Mouse (Mus musculus) testis, postnatal 10 days (tissue): Measurements from ENCODE around the gene Smo.
A peak's percentile ranks its signal among the peaks of the same experiment; 100 is the strongest.

ENCODE experiments used
- DNase-seq: peaks from one replicate; pipeline ENCODE4 v3.0.0; 2021; ENCODE audit warnings: low spot score

Smo gene

GRCm38 (mm10) chr6:29735336-29735688 lies at the start of gene Smo:
Gene Smo, plus strand, starts transcription at chr6:29735503.
- DNase-seq: peak; percentile 90

- DNase-seq: no peak
These were observed 49.4 kb upstream of the Smo start for GRCm38 (mm10) chr6:29685952-29686351.

GRCm38 (mm10) chr6:29689458-29689857 lies 45.8 kb upstream of the Smo start:
- DNase-seq: no peak

- peak; percentile 93 for DNase-seq
These were observed 41.4 kb upstream of the Smo start, which contains the start of gene Tspan33 for GRCm38 (mm10) chr6:29693953-29694352. Gene Tspan33, plus strand, starts transcription at chr6:29694222.

GRCm38 (mm10) chr6:29694375-29695289 lies 40.7 kb upstream of the Smo start:
- no peak for DNase-seq

- DNase-seq: no peak
These were observed 40.0 kb upstream of the Smo start for GRCm38 (mm10) chr6:29695290-29695674.

GRCm38 (mm10) chr6:29695975-29696374 lies 39.3 kb upstream of the Smo start:
- no peak for DNase-seq

GRCm38 (mm10) chr6:29697139-29697538 lies 38.2 kb upstream of the Smo start:
- no peak for DNase-seq

- DNase-seq: no peak
These were observed 37.8 kb upstream of the Smo start for GRCm38 (mm10) chr6:29697548-29697947.

GRCm38 (mm10) chr6:29699085-29699745 lies 36.1 kb upstream of the Smo start:
- DNase-seq: no peak

GRCm38 (mm10) chr6:29701051-29701450 lies 34.3 kb upstream of the Smo start:
- DNase-seq: no peak

GRCm38 (mm10) chr6:29702126-29702525 lies 33.2 kb upstream of the Smo start:
- DNase-seq: no peak

GRCm38 (mm10) chr6:29704143-29704542 lies 31.2 kb upstream of the Smo start:
- DNase-seq: no peak

- no peak for DNase-seq
These were observed 27.4 kb upstream of the Smo start for GRCm38 (mm10) chr6:29707902-29708301.

GRCm38 (mm10) chr6:29711318-29711717 lies 24.0 kb upstream of the Smo start:
- DNase-seq: no peak

GRCm38 (mm10) chr6:29712011-29712584 lies 23.2 kb upstream of the Smo start:
- no peak for DNase-seq

- no peak for DNase-seq
These were observed 18.5 kb upstream of the Smo start for GRCm38 (mm10) chr6:29716624-29717365.

- no peak for DNase-seq
These were observed 17.8 kb upstream of the Smo start for GRCm38 (mm10) chr6:29717541-29717940.

GRCm38 (mm10) chr6:29717952-29718521 lies 17.3 kb upstream of the Smo start:
- no peak for DNase-seq

GRCm38 (mm10) chr6:29718894-29719329 lies 16.4 kb upstream of the Smo start:
- peak; percentile 91 for DNase-seq

- DNase-seq: no peak
These were observed 13.4 kb upstream of the Smo start for GRCm38 (mm10) chr6:29721890-29722289.
